Mouse (Mus musculus) brain, adult 2 months (tissue): ENCODE measurements around the gene Myl6b.
"Not testable (repeated sequence)": the region's sequence is repeated elsewhere in the genome, so short reads cannot be mapped to it uniquely, and the experiment has no call there.

Source experiments
- DNase-seq: peaks from one replicate; pipeline ENCODE4 v3.0.0; 2011; ENCODE audit warnings: low read depth, low spot score

Myl6b gene

GRCm38 (mm10) chr10:128493695-128494666, 4.5 kb downstream of the Myl6b start, which contains the start of gene Myl6:
Gene Myl6, minus strand, starts transcription at chr10:128494145.
- DNase-seq = peak; percentile 100

- no peak for DNase-seq
These were observed 5.2 kb downstream of the Myl6b start for GRCm38 (mm10) chr10:128493319-128493694.

GRCm38 (mm10) chr10:128492633-128493311, 5.7 kb downstream of the Myl6b start:
- peak; percentile 75 for DNase-seq

DNA sequence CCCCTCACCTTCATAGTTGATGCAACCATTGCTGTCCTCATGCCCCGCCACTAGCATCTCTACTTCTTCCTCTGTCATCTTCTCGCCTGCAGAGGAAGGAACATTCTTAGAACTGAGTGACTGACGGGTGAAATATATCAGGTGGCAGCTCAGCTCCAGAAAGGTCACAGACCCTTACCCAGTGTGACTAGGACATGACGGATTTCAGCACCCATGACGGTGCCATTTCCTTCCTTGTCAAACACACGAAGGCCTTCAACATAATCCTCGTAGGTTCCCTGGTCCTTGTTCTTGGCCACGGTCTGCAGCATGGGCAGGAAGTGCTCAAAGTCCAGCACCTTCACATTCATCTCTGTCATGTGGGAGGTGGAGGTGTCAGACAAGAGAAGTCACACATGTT, 6.4 kb downstream of the Myl6b start:
- DNase-seq = not testable (repeated sequence)

- DNase-seq = peak; percentile 28
These were observed 7.0 kb downstream of the Myl6b start for GRCm38 (mm10) chr10:128491495-128491894.

- no peak for DNase-seq
These were observed 7.6 kb downstream of the Myl6b start for GRCm38 (mm10) chr10:128490912-128491311.

GRCm38 (mm10) chr10:128490232-128490631, 8.3 kb downstream of the Myl6b start:
- DNase-seq = peak; percentile 63

DNA sequence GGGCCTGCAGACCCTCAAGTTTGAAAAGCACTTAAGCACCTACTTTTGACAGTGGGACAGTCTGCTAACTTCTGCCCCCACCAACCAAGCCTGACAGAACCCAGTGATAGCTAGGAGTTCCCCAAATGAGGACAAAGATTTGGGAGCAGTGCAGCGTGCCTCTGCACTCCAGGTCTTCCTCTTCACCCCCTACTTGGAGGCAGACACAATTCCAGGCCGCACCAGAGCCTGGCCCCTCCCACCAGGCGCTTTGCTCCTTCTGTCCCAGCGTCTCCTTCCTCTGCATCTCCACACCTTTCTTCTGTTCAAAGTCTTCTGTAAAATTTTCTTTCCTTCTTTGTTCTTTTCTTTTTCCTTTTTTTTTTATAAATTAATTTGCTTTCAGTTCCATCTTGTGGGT, 8.7 kb downstream of the Myl6b start:
- peak; percentile 22 for DNase-seq

GRCm38 (mm10) chr10:128489380-128489779, 9.1 kb downstream of the Myl6b start:
- peak; percentile 83 for DNase-seq

GRCm38 (mm10) chr10:128488776-128489175, 9.7 kb downstream of the Myl6b start:
- peak; percentile 16 for DNase-seq

DNA sequence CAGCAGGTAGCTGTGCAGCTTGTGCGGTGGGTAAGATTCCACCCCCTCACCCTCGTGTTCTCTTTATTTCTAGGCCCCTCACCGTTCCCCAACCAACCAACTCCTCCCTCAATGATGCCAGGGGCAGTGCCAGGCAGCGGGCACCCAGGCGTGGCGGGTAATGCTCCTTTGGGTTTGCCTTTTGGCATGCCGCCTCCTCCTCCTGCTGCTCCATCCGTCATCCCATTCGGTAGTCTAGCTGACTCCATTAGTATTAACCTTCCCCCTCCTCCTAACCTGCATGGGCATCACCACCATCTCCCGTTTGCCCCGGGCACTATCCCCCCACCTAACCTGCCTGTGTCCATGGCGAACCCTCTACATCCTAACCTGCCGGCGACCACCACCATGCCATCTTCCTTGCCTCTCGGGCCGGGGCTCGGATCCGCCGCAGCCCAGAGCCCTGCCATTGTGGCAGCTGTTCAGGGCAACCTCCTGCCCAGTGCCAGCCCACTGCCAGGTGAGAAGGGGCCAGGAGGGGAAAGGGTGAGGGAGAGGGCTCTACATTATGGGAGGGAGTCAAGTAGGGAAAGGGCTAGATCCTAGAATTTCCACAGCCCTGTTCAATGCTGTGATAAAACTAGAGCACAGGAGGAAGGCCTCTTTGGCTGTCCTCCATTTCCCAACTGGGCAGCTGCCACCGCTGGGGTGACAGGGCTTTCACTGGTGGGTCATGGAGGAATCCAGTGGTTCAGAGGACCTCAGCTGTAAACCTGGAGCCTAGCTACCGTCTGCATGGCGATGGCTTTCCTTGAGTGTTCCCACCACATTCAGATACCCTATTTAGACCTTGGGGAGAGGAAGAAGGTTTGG, 10.4 kb downstream of the Myl6b start:
- peak; percentile 17 for DNase-seq

- no peak for DNase-seq
These were observed 12.1 kb downstream of the Myl6b start for GRCm38 (mm10) chr10:128486370-128486769.

- no peak for DNase-seq
These were observed 24.1 kb downstream of the Myl6b start for GRCm38 (mm10) chr10:128474366-128474765.

DNA sequence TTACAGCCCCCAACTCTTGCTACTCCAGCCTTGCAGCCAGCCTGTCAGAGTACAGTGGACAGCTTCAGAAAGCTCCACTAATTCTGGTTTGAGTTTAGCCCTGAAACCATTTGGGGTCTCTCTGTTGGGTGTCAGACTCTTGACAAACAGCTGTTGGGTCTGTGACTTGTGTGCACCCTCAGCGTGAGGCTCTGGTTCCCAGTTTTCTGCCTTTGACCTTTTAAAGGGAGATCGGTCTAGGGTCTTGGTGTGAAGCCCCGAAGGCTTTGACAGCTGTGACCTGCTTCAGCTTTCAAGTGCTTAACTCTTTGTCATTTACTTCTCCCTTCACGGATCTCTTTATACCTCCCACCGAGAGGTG, 38.2 kb downstream of the Myl6b start:
- DNase-seq = no peak

- DNase-seq = peak; percentile 60
These were observed 38.8 kb downstream of the Myl6b start for GRCm38 (mm10) chr10:128459409-128460269.

DNA sequence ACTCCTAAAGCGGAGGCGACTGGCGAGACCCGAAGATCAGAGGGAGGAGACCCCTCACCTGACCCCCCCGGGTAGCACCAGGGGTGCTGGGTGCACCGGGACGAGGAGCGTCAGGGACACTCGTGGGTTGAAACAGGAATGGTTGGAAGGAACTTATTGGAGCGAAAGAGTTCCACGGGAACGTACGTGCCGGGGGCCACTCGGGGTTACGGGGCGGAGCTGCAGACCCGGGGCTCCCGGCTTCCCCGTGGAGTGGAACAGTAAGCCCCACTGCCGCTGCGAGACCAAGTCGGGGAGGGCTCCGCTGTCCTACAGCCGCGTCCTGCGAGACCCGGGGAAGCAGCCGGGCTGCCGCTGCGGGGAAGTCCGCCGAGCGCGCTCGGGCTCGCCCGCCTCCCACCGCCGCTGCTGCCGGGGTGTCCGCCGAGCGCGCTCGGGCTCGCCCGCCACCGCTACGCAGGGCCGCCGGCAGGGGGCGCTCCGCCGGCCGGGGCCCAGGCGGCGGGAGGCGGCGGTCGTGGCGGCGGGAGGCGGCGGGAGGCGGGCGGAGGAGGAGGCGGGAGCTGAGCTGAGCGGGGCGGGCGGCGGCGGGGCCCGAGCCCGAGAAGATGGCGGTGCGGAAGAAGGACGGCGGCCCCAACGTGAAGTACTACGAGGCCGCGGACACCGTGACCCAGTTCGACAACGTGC, 39.6 kb downstream of the Myl6b start, which contains the start of gene Smarcc2:
Gene Smarcc2, plus strand, starts transcription at position 530 of the 690 bp plus-strand sequence.
- DNase-seq = peak; percentile 81

- DNase-seq = peak; percentile 91
These were observed 40.2 kb downstream of the Myl6b start for GRCm38 (mm10) chr10:128458348-128458718.

- no peak for DNase-seq
These were observed 40.8 kb downstream of the Myl6b start for GRCm38 (mm10) chr10:128457676-128458075.

GRCm38 (mm10) chr10:128455280-128455679, 43.2 kb downstream of the Myl6b start:
- peak; percentile 96 for DNase-seq

- no peak for DNase-seq
These were observed 44.0 kb downstream of the Myl6b start for GRCm38 (mm10) chr10:128454471-128454870.
